Mouse (Mus musculus): ENCODE data around the gene Raver1. TPM values are rescaled to one million over a fixed set of nuclear protein-coding genes. Genes with fewer than 3 reads are reported as not detected.

Raver1 gene
- polyA plus RNA-seq, 1 experiment from 2014 or later, result 41.0 TPM

- H3K36me3 ChIP-seq (ENCODE audit: control insufficient read depth, insufficient read depth, low read length), result no peaks in the 10 kb centered on the region
- no peak overlapping the region for H3K9ac ChIP-seq (replicated peaks; ENCODE audit: low read length)
- ATAC-seq (ENCODE audit: low FRiP score, low TSS enrichment) (no peak), DNase-seq (no peak)
- 43% methylated on average over 4 of the region's 4 CpGs for WGBS
- H3K4me2 ChIP-seq (ENCODE audit: low read length), result no peak overlapping the region
- H3K27me3 ChIP-seq (ENCODE audit: control insufficient read depth, insufficient read depth, low read length), result peaks cover 40% of the 10 kb centered on the region
- H3K9me3 ChIP-seq (ENCODE audit: control insufficient read depth, low read length), result no peaks in the 10 kb centered on the region
- no peak overlapping the region for H3K27ac ChIP-seq (replicated peaks; ENCODE audit: low read depth, low read length)
- H3K4me3 ChIP-seq (replicated peaks; ENCODE audit: low read depth, low read length), result no peak overlapping the region
- no peaks in the 10 kb centered on the region; the same call in 1 of the 2 replicates for H3K4me1 ChIP-seq (ENCODE audit: control insufficient read depth, insufficient read depth, low read length)
Observed at GRCm38 (mm10) chr9:21041308-21041707, 50.5 kb downstream of the Raver1 start.

DNA sequence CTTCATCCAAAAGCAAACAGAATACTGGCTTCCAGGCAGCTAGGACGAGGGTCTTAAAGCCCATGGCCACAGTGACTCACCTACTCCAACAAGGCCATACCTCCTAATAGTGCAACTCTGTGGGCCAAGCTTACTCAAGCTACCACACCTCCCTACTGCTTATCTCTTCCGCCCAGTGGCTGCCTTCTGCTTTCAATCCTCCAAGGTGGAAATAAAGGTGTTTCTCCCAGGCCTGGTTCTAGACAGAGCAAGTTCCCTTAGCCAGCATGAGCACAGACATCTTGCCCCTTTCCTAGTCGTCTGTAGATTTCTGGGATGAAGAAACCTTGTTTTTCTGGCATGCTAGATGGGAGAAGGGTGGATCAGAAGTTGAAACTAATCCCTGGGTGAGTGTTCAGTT, 52.0 kb downstream of the Raver1 start:
- H3K9ac ChIP-seq (replicated peaks; ENCODE audit: low read length), result no peak overlapping the region
- H3K27ac ChIP-seq (replicated peaks; ENCODE audit: low read depth, low read length), result no peak overlapping the region
- no peaks in the 10 kb centered on the region for H3K9me3 ChIP-seq (ENCODE audit: control insufficient read depth, low read length)
- peaks cover 55% of the 10 kb centered on the region for H3K27me3 ChIP-seq (ENCODE audit: control insufficient read depth, insufficient read depth, low read length)
- no peaks in the 10 kb centered on the region for H3K36me3 ChIP-seq (ENCODE audit: control insufficient read depth, insufficient read depth, low read length)
- no peak for DNase-seq
- ATAC-seq (ENCODE audit: low FRiP score, low TSS enrichment), result no peak
- no peak overlapping the region for H3K4me3 ChIP-seq (replicated peaks; ENCODE audit: low read depth, low read length)
- WGBS, result 66% methylated on average over 3 of the region's 3 CpGs
- no peaks in the 10 kb centered on the region; the same call in 1 of the 2 replicates for H3K4me1 ChIP-seq (ENCODE audit: control insufficient read depth, insufficient read depth, low read length)
- H3K4me2 ChIP-seq (ENCODE audit: low read length), result no peak overlapping the region

DNA sequence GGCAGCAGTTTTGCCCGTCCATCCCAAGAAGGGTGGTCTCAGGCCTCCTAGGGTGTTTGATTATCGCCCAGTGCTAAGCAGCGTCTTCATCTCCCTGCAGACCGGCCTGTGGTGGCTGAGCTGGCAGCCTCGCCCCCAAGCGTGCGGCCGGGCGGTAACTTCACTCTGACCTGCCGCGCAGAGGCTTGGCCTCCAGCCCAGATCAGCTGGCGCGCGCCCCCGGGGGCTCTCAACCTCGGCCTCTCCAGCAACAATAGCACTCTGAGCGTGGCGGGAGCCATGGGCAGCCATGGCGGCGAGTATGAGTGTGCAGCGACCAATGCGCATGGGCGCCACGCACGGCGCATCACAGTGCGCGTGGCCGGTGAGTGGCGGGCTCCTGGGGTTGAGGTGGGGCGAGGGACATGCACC, 54.3 kb downstream of the Raver1 start:
- Histone ChIP-seq H3K4me3 (replicated peaks; ENCODE audit: low read depth, low read length) (peak overlapping the region; percentile 44), H3K4me1 (ENCODE audit: control insufficient read depth, insufficient read depth, low read length) (peaks cover 7% of the 10 kb centered on the region)

GRCm38 (mm10) chr9:21036666-21037065, 55.1 kb downstream of the Raver1 start:
- peaks cover 12% of the 10 kb centered on the region for H3K4me1 ChIP-seq (ENCODE audit: control insufficient read depth, insufficient read depth, low read length)
- DNase-seq, result peak; percentile 16

More for the DNA sequence above, 54.3 kb downstream of the Raver1 start:
- no peak overlapping the region for H3K27ac ChIP-seq (replicated peaks; ENCODE audit: low read depth, low read length)
- ATAC-seq (ENCODE audit: low FRiP score, low TSS enrichment) (peak; percentile 61), DNase-seq (peak; percentile 77)
- peaks cover 78% of the 10 kb centered on the region for H3K27me3 ChIP-seq (ENCODE audit: control insufficient read depth, insufficient read depth, low read length)
- WGBS, result 2% methylated on average over 31 of the region's 31 CpGs
- peak overlapping the region; percentile 62 for H3K9ac ChIP-seq (replicated peaks; ENCODE audit: low read length)
- no peaks in the 10 kb centered on the region for H3K9me3 ChIP-seq (ENCODE audit: control insufficient read depth, low read length)
- peak overlapping the region; percentile 63 for H3K4me2 ChIP-seq (ENCODE audit: low read length)
- H3K36me3 ChIP-seq (ENCODE audit: control insufficient read depth, insufficient read depth, low read length), result no peaks in the 10 kb centered on the region

GRCm38 (mm10) chr9:21036161-21036560, 55.6 kb downstream of the Raver1 start:
- WGBS, result 7% methylated on average over 20 of the region's 20 CpGs
- DNase-seq, result no peak
- Histone ChIP-seq H3K4me2 (ENCODE audit: low read length) (peak overlapping the region; percentile 63), H3K9ac (replicated peaks; ENCODE audit: low read length) (no peak overlapping the region), H3K4me3 (replicated peaks; ENCODE audit: low read depth, low read length) (peak overlapping the region; percentile 44; the same call in 1 of the 2 replicates), H3K4me1 (ENCODE audit: control insufficient read depth, insufficient read depth, low read length) (peaks cover 16% of the 10 kb centered on the region), H3K9me3 (ENCODE audit: control insufficient read depth, low read length) (no peaks in the 10 kb centered on the region), H3K36me3 (ENCODE audit: control insufficient read depth, insufficient read depth, low read length) (no peaks in the 10 kb centered on the region), H3K27ac (replicated peaks; ENCODE audit: low read depth, low read length) (no peak overlapping the region), H3K27me3 (ENCODE audit: control insufficient read depth, insufficient read depth, low read length) (peaks cover 91% of the 10 kb centered on the region)
- no peak for ATAC-seq (ENCODE audit: low FRiP score, low TSS enrichment)

More at GRCm38 (mm10) chr9:21036666-21037065, 55.1 kb downstream of the Raver1 start:
- ATAC-seq (ENCODE audit: low FRiP score, low TSS enrichment), result no peak
- no peaks in the 10 kb centered on the region for H3K9me3 ChIP-seq (ENCODE audit: control insufficient read depth, low read length)
- H3K27ac ChIP-seq (replicated peaks; ENCODE audit: low read depth, low read length), result no peak overlapping the region
- H3K9ac ChIP-seq (replicated peaks; ENCODE audit: low read length), result no peak overlapping the region
- H3K36me3 ChIP-seq (ENCODE audit: control insufficient read depth, insufficient read depth, low read length), result no peaks in the 10 kb centered on the region
- peak overlapping the region; percentile 44 for H3K4me3 ChIP-seq (replicated peaks; ENCODE audit: low read depth, low read length)
- 2% methylated on average over 22 of the region's 22 CpGs for WGBS
- H3K4me2 ChIP-seq (ENCODE audit: low read length), result peak overlapping the region; percentile 63
- H3K27me3 ChIP-seq (ENCODE audit: control insufficient read depth, insufficient read depth, low read length), result peaks cover 86% of the 10 kb centered on the region

DNA sequence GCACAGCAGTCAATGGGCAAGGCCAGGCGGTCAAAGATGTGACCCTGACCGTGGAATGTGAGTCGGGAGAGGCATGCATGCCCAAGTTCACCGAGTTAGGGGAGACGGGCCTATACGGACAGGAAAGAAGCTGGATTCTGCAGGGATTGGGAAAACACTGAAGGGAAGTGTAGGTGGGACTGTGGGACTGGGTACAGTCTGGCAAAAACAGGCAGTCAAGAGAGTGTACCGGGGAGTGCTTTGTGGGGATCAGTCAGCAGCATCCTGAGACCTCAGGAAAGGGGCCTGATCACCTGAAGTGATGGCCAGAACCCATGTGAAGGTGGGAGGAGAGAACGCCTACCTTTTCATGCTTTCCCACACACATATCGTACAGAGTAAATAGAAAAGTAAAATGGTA, 56.2 kb downstream of the Raver1 start:
- DNase-seq (no peak), ATAC-seq (ENCODE audit: low FRiP score, low TSS enrichment) (no peak)
- H3K27ac ChIP-seq (replicated peaks; ENCODE audit: low read depth, low read length), result no peak overlapping the region
- peaks cover 97% of the 10 kb centered on the region for H3K27me3 ChIP-seq (ENCODE audit: control insufficient read depth, insufficient read depth, low read length)
- no peaks in the 10 kb centered on the region for H3K9me3 ChIP-seq (ENCODE audit: control insufficient read depth, low read length)
- peaks cover 21% of the 10 kb centered on the region for H3K4me1 ChIP-seq (ENCODE audit: control insufficient read depth, insufficient read depth, low read length)
- no peak overlapping the region for H3K9ac ChIP-seq (replicated peaks; ENCODE audit: low read length)
- WGBS, result 16% methylated on average over 9 of the region's 9 CpGs
- no peak overlapping the region for H3K4me2 ChIP-seq (ENCODE audit: low read length)
- H3K36me3 ChIP-seq (ENCODE audit: control insufficient read depth, insufficient read depth, low read length), result no peaks in the 10 kb centered on the region
- no peak overlapping the region for H3K4me3 ChIP-seq (replicated peaks; ENCODE audit: low read depth, low read length)

DNA sequence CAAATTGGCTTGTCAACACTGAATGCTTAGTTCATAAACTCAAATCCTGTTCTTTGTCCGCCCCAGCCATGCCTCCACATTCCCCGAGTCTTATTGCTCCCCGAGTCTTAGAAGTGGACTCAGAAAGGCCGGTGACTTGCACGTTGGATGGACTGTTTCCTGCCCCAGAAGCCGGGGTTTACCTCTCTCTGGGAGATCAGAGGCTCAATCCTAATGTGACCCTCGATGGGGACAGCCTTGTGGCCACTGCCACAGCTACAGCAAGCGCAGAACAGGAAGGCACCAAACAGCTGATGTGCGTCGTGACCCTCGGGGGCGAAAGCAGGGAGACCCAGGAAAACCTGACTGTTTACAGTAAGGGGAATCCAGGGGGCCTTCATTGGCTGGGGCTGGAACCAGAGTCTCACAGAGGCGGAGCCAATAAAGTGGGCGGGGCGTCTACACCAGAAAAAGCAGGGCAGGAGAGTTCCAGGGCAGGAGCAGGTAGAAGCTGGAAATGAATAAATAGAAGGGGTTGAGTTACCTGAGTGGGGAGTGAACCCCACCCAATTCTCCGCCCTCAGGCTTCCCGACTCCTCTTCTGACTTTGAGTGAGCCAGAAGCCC, 57.2 kb downstream of the Raver1 start:
- 3% methylated on average over 17 of the region's 17 CpGs for WGBS

DNA sequence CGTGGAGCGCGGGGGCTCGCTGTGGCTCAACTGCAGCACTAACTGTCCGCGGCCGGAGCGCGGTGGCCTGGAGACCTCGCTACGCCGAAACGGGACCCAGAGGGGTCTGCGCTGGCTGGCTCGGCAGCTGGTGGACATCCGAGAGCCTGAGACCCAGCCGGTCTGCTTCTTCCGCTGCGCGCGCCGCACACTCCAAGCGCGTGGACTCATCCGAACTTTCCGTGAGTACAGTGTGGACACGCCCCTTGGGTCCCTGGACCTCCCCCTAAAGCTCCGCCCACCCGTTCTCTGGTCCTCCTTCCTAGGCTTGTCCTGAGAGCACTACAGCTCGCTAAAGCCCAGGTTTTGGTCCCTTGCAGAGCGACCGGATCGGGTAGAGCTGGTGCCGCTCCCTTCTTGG, 58.7 kb downstream of the Raver1 start:
- 0 out of 2 replicates have a peak, but pooled peaks have one; percentile 21 for ATAC-seq (ENCODE audit: low FRiP score, low TSS enrichment)
- peaks cover 25% of the 10 kb centered on the region for H3K4me1 ChIP-seq (ENCODE audit: control insufficient read depth, insufficient read depth, low read length)
- H3K9ac ChIP-seq (replicated peaks; ENCODE audit: low read length), result no peak overlapping the region

More for the DNA sequence above, 57.2 kb downstream of the Raver1 start:
- no peak overlapping the region for H3K9ac ChIP-seq (replicated peaks; ENCODE audit: low read length)
- no peak overlapping the region for H3K27ac ChIP-seq (replicated peaks; ENCODE audit: low read depth, low read length)
- ATAC-seq (ENCODE audit: low FRiP score, low TSS enrichment) (no peak), DNase-seq (no peak)
- no peak overlapping the region for H3K4me3 ChIP-seq (replicated peaks; ENCODE audit: low read depth, low read length)
- peaks cover 21% of the 10 kb centered on the region for H3K4me1 ChIP-seq (ENCODE audit: control insufficient read depth, insufficient read depth, low read length)
- H3K36me3 ChIP-seq (ENCODE audit: control insufficient read depth, insufficient read depth, low read length), result no peaks in the 10 kb centered on the region
- H3K27me3 ChIP-seq (ENCODE audit: control insufficient read depth, insufficient read depth, low read length), result peaks cover 99% of the 10 kb centered on the region
- no peak overlapping the region for H3K4me2 ChIP-seq (ENCODE audit: low read length)
- no peaks in the 10 kb centered on the region for H3K9me3 ChIP-seq (ENCODE audit: control insufficient read depth, low read length)

DNA sequence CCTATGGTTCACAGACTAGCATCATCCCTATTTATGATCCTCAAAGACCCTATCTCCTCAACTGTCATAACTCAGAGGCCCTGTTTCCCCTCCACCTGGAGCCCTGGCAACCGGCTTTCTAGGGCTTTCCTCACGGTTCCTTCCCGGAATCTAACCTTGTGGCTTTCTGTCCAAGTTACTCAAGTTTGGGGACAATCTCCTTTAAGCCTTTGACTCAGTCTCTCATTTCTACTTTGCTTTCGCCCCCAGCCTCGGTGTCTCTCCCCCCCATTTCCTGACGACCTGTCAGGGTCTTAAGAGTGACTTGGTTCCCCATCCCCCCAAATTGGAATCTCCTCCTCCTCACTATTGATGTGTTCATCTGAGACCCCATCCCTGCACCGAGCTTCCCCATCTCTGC, 59.3 kb downstream of the Raver1 start:
- Histone ChIP-seq H3K4me1 (ENCODE audit: control insufficient read depth, insufficient read depth, low read length) (peaks cover 25% of the 10 kb centered on the region), H3K9ac (replicated peaks; ENCODE audit: low read length) (no peak overlapping the region), H3K9me3 (ENCODE audit: control insufficient read depth, low read length) (no peaks in the 10 kb centered on the region), H3K36me3 (ENCODE audit: control insufficient read depth, insufficient read depth, low read length) (no peaks in the 10 kb centered on the region), H3K4me2 (ENCODE audit: low read length) (peak overlapping the region; percentile 93), H3K4me3 (replicated peaks; ENCODE audit: low read depth, low read length) (peak overlapping the region; percentile 49), H3K27ac (replicated peaks; ENCODE audit: low read depth, low read length) (no peak overlapping the region), H3K27me3 (ENCODE audit: control insufficient read depth, insufficient read depth, low read length) (peaks cover 98% of the 10 kb centered on the region)
- ATAC-seq (ENCODE audit: low FRiP score, low TSS enrichment), result no peak
- 2% methylated on average over 7 of the region's 7 CpGs for WGBS
- peak; percentile 8 for DNase-seq

More for the DNA sequence above, 58.7 kb downstream of the Raver1 start:
- no peaks in the 10 kb centered on the region for H3K9me3 ChIP-seq (ENCODE audit: control insufficient read depth, low read length)
- H3K36me3 ChIP-seq (ENCODE audit: control insufficient read depth, insufficient read depth, low read length), result no peaks in the 10 kb centered on the region
- peaks cover 100% of the 10 kb centered on the region for H3K27me3 ChIP-seq (ENCODE audit: control insufficient read depth, insufficient read depth, low read length)
- H3K27ac ChIP-seq (replicated peaks; ENCODE audit: low read depth, low read length), result no peak overlapping the region
- peak; percentile 73 for DNase-seq
- H3K4me3 ChIP-seq (replicated peaks; ENCODE audit: low read depth, low read length), result peak overlapping the region; percentile 31
- under 1% methylated on average over 34 of the region's 34 CpGs for WGBS
- H3K4me2 ChIP-seq (ENCODE audit: low read length), result peak overlapping the region; percentile 55

All from midbrain, embryonic 14.5 days (tissue).